Mouse (Mus musculus): Measurements from ENCODE around the gene Prl3a1.

The Prl3a1 gene

GRCm38 (mm10) chr13:27259136-27259535, at the start of gene Prl3a1:
Gene Prl3a1, plus strand, starts transcription at chr13:27259436.
- DNase-seq, result no peak

GRCm38 (mm10) chr13:27241547-27241946, 17.7 kb upstream of the Prl3a1 start, which contains the start of gene Prl3b1:
Gene Prl3b1, plus strand, starts transcription at chr13:27241847.
- DNase-seq, result no peak

- no peak for DNase-seq
These were observed 53.3 kb downstream of the Prl3a1 start, which contains the start of gene Prl6a1 for GRCm38 (mm10) chr13:27312334-27313225. Gene Prl6a1, plus strand, starts transcription at chr13:27312627.
